In genomic region chr7:113811376-113812158, GRCm38 (mm10) we compare ENCODE assay signal across 19 mouse cellular contexts. TPM values are rescaled to one million over a fixed set of nuclear protein-coding genes. Genes with fewer than 3 reads are reported as not detected.
A peak's percentile ranks its signal among the peaks of the same experiment; 100 is the strongest.
DNase-seq lines count a peak whose midpoint lies in the region; ATAC-seq and TF ChIP-seq lines count a peak whose summit lies in the region.
"Had no signal": no experiment of that assay in that cellular context is flagged by ENCODE, and none has a peak within 500 bp of the region (broad histone marks: within the 10 kb centered on the region; RNA-seq: fewer than 3 reads in every experiment).

No protein-coding gene starts in this region.

- H3K9me3 ChIP-seq in heart, embryonic 12.5 days (replicated peaks) = no peaks in the 10 kb centered on the region
- H3K9me3 ChIP-seq in lung, embryonic 14.5 days (ENCODE audit: low read depth, low read length) = no peaks in the 10 kb centered on the region
- H3K9me3 ChIP-seq: embryonic facial prominence, embryonic 10.5 days; liver, embryonic 13.5 days had no signal

- H3K4me3 ChIP-seq in heart, embryonic 12.5 days = no peak overlapping the region
- no peak overlapping the region for H3K4me3 ChIP-seq in heart, adult 2 months
- no peak overlapping the region for H3K4me3 ChIP-seq in lung, embryonic 14.5 days (ENCODE audit: low read depth, low read length)
- H3K4me3 ChIP-seq: embryonic facial prominence, embryonic 10.5 days; erythroblast, embryonic 14.5 days; liver, embryonic 13.5 days; megakaryocyte, embryonic 14.5 days; neural tube, embryonic 13.5 days had no signal

- intact Hi-C loops in heart, adult 2 months (cut with DNase I) = no loop called here

- H3K27ac ChIP-seq in heart, embryonic 12.5 days (ENCODE audit: poor library complexity, severe bottlenecking) = peak overlapping the region; percentile 51
- no peak overlapping the region for H3K27ac ChIP-seq in heart, adult 2 months
- H3K27ac ChIP-seq in lung, embryonic 14.5 days (ENCODE audit: low read depth) = no peak overlapping the region
- H3K27ac ChIP-seq: embryonic facial prominence, embryonic 10.5 days; liver, embryonic 13.5 days; neural tube, embryonic 13.5 days had no signal

- H3K9ac ChIP-seq in heart, embryonic 12.5 days = no peak overlapping the region
- no peak overlapping the region for H3K9ac ChIP-seq in heart, adult 2 months (ENCODE audit: low read depth, low read length)
- no peak overlapping the region for H3K9ac ChIP-seq in lung, embryonic 14.5 days
- H3K9ac ChIP-seq: liver, embryonic 13.5 days; neural tube, embryonic 13.5 days had no signal

- TF ChIP-seq CTCF in heart, adult 2 months (IDR thresholded peaks at IDR 0.05) = no peak
- no peak for TF ChIP-seq CTCF in lung, embryonic 14.5 days (IDR thresholded peaks at IDR 0.05; ENCODE audit: low read depth)

- TF ChIP-seq POLR2A in heart, adult 2 months (IDR thresholded peaks at IDR 0.05; ENCODE audit: insufficient read depth, low read depth, low read length) = no peak

- H3K36me3 ChIP-seq in heart, embryonic 12.5 days = no peaks in the 10 kb centered on the region
- H3K36me3 ChIP-seq in heart, adult 2 months (ENCODE audit: control insufficient read depth, insufficient read depth, low read length) = no peaks in the 10 kb centered on the region
- no peaks in the 10 kb centered on the region for H3K36me3 ChIP-seq in lung, embryonic 14.5 days (ENCODE audit: insufficient read depth)
- H3K36me3 ChIP-seq: embryonic facial prominence, embryonic 10.5 days; liver, embryonic 13.5 days; neural tube, embryonic 13.5 days had no signal

- 64% methylated on average over 10 of the region's 10 CpGs for WGBS in heart, embryonic 12.5 days
- WGBS in heart, adult 2 months = 40% methylated on average over 10 of the region's 10 CpGs
- WGBS in lung, embryonic 14.5 days = 77% methylated on average over 10 of the region's 10 CpGs

- H3K27me3 ChIP-seq in heart, embryonic 12.5 days (replicated peaks) = no peaks in the 10 kb centered on the region
- H3K27me3 ChIP-seq in heart, adult 2 months (ENCODE audit: control insufficient read depth, insufficient read depth, low read length) = no peaks in the 10 kb centered on the region
- H3K27me3 ChIP-seq in lung, embryonic 14.5 days (ENCODE audit: insufficient read depth, low read length) = no peaks in the 10 kb centered on the region
- H3K27me3 ChIP-seq: liver, embryonic 13.5 days had no signal

- no peaks in the 10 kb centered on the region for H3K79me2 ChIP-seq in heart, adult 2 months (replicated peaks; ENCODE audit: control insufficient read depth, insufficient read depth, low read length)

- no peak overlapping the region for H3K4me2 ChIP-seq in heart, embryonic 12.5 days
- no peak overlapping the region for H3K4me2 ChIP-seq in lung, embryonic 14.5 days
- H3K4me2 ChIP-seq: liver, embryonic 13.5 days; neural tube, embryonic 13.5 days had no signal

- peaks cover 29% of the 10 kb centered on the region for H3K4me1 ChIP-seq in heart, embryonic 12.5 days (replicated peaks)
- H3K4me1 ChIP-seq in heart, adult 2 months (ENCODE audit: control insufficient read depth, insufficient read depth, low read length) = no peaks in the 10 kb centered on the region; the same call in none of the 2 replicates
- no peaks in the 10 kb centered on the region for H3K4me1 ChIP-seq in lung, embryonic 14.5 days (ENCODE audit: insufficient read depth)
- H3K4me1 ChIP-seq: embryonic facial prominence, embryonic 10.5 days; megakaryocyte, embryonic 14.5 days had no signal

- TF ChIP-seq EP300 in heart, adult 2 months (IDR thresholded peaks at IDR 0.05; ENCODE audit: insufficient read depth, low read depth, low read length) = no peak

- peak; percentile 15; the same call in 1 of the 2 replicates for ATAC-seq in heart, embryonic 12.5 days (ENCODE audit: insufficient number of reproducible peaks, low FRiP score)
- ATAC-seq in lung, embryonic 14.5 days (ENCODE audit: insufficient read depth) = no peak
- ATAC-seq in megakaryocyte, adult 5-6 weeks (ENCODE audit: poor library complexity, severe bottlenecking) = peak; percentile 75

- peak; percentile 37 to 41 for DNase-seq in cerebellum, adult 18-20 months
- DNase-seq in cerebellum, adult 11 months = no peak
- DNase-seq in heart, adult 2 months = no peak
- peak; percentile 28 for DNase-seq in lung, embryonic 14.5 days
- no peak for DNase-seq in lung, postnatal 4 days
- DNase-seq in layer of hippocampus, postnatal 25 days (ENCODE audit: extremely low spot score in 1 of 2, low spot score in 1 of 2) = no peak
- DNase-seq: adrenal gland, postnatal 25 days; gastrocnemius, postnatal 10 days; kidney, adult 9 months; kidney, postnatal 4 days; layer of hippocampus, postnatal 36 days; left cerebral cortex, postnatal 4 days; liver, embryonic 13.5 days had no signal

RNA-seq across cellular contexts. Expression of gene Spon1, which starts 45.8 kb away (rescaled TPM):
- 98.7 and 99.8 TPM in 2 replicates for polyA plus RNA-seq in heart, embryonic 12.5 days (2016; fragmentation: Nextera tagmentation; extraction: Ambion mirVana)
- 10 to 100 TPM; 11.5 to 11.8 TPM for total RNA-seq in heart, adult 2 months (2021)
- 8.3 and 10.4 TPM in 2 replicates for polyA plus RNA-seq in heart, adult 2 months (2012; rRNA removed)
- 2.5 and 5.5 TPM in 2 replicates for polyA plus RNA-seq in lung, embryonic 14.5 days (2014; fragmentation: Nextera tagmentation; extraction: Ambion mirVana)
- total RNA-seq in megakaryocyte, adult 5-6 weeks (2015) = 0.13 TPM in 1 of 2 replicates, not detected in the other
- total RNA-seq in megakaryocyte, adult 5-6 weeks (2017) = 0.04 and 0.22 TPM in 2 replicates
- total RNA-seq in layer of hippocampus, postnatal 25 days (2021) = 10 to 100 TPM; 65.9 to 70.7 TPM
- polyA plus RNA-seq: erythroblast, embryonic 14.5 days had no signal

Comparison
In these comparisons a context has a peak if more than half of its experiments do, and no peak if none do; other contexts are left out.
1. DNase-seq: peak in cerebellum, adult 18-20 months (2 of 2) and lung, embryonic 14.5 days (single experiment); none in cerebellum, adult 11 months (single experiment), heart, adult 2 months (0 of 2), lung, postnatal 4 days (0 of 2) and layer of hippocampus, postnatal 25 days (0 of 2).
2. RNA of gene Spon1, which starts 45.8 kb away (total RNA-seq): 65.9 to 70.7 TPM in layer of hippocampus, postnatal 25 days and 11.5 to 11.8 TPM in heart, adult 2 months; 0.04 to 0.22 TPM in megakaryocyte, adult 5-6 weeks; every median in the first group is over 10 times any median in the second.